Mouse (Mus musculus): ENCODE results near the gene Naa20. TPM values are rescaled to one million over a fixed set of nuclear protein-coding genes. Genes with fewer than 3 reads are reported as not detected.
A peak's percentile ranks its signal among the peaks of the same experiment; 100 is the strongest.

The Naa20 gene
- 24.4 and 32.8 TPM in 2 replicates for polyA plus RNA-seq (2012; rRNA removed)

- no peak for DNase-seq (ENCODE audit: low read depth, low spot score)
- WGBS: 85% methylated on average over 6 of the region's 6 CpGs
Observed at GRCm38 (mm10) chr2:145901861-145902260, at the start of gene Naa20. Gene Naa20, plus strand, starts transcription at chr2:145902099.

DNA sequence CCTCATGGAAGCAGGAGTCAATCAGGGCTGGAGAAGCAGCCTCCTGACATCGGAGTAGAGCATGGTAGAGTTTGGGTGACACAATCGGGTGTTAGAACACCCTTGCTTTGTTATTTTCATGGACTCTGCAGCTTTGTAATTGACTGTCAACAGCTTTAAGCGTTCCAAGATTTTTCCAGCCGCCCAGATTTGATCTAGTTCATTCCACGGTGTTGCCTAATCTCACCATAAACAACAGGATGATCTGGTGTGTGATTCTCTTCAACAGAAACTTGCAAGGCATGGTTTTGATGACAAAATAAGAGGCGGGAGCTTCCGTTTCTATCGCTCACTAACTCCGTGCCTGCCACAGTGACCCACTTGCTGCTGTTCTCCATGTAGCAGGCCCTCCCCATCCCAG, 46.1 kb upstream of the Naa20 start:
- DNase-seq (ENCODE audit: low read depth, low spot score): no peak

GRCm38 (mm10) chr2:145857864-145858263, 44.0 kb upstream of the Naa20 start:
- 36% methylated on average over 8 of the region's 8 CpGs for WGBS
- DNase-seq (ENCODE audit: low read depth, low spot score): no peak

More for the DNA sequence above, 46.1 kb upstream of the Naa20 start:
- 70% methylated on average over 9 of the region's 9 CpGs for WGBS

DNA sequence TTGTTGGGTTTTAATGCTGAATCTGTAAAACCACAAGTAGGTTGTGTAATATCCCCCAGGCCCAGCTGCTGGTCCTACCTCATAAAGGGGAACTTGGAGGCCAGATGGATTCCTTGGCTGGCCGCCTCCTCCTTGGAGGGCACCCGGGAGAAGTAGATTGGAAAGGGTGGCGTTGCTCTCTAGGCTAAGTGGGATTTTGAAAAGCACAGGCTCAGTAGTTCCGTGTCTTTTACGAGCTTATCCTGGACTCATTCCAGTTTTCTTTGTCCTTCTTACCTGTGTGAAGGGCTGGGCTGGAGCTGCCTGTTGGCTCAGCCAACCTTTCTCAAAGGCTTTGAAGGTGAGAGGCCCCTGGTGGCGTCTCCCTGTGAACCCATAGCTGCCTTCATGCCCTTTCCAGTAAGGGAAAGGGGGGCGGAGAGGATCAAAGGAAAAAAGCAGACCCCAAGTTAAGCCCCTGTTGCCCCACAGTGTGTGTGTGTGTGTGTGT, 42.4 kb upstream of the Naa20 start:
- 9% methylated on average over 7 of the region's 7 CpGs for WGBS
- peak; percentile 93 for DNase-seq (ENCODE audit: low read depth, low spot score)

DNA sequence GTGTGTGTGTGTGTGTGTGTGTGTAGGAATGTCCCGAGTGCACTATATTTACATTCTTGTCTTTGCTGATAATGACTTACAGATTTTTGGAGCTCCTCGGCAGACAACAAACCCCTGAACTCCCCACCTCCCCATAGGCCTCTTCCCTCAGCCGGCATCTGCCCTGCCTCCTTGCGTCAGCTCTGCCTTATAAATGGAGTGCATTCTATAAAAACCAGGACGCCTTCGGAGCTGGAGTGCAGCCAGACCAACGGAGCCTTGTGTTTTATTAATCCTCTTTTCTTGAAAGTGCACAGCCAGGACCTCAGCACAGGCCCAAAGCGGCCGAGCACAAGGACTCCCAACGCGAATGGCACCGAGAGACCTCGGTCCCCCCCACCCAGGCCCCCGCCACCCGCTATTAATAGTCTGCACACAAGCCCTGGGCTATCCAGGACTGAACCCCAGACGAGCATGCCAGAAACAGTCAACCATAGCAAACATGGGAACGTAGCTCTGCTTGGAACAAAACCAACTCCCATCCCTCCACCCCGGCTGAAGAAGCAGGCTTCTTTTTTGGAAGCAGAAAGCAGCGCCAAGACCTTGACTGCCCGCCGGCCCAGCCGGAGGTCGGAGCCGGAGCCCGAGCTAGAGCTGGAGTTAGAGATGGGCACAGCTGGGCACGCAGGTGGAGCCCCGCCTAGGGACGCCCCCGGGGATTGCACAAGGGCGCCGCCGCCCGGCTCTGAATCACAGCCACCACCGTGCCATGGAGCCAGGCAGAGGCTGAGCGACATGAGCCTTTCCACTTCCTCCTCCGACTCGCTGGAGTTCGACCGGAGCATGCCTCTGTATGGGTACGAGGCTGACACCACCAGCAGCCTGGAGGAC, 41.7 kb upstream of the Naa20 start:
- DNase-seq (ENCODE audit: low read depth, low spot score): no peak
- 6% methylated on average over 40 of the region's 40 CpGs for WGBS

DNA sequence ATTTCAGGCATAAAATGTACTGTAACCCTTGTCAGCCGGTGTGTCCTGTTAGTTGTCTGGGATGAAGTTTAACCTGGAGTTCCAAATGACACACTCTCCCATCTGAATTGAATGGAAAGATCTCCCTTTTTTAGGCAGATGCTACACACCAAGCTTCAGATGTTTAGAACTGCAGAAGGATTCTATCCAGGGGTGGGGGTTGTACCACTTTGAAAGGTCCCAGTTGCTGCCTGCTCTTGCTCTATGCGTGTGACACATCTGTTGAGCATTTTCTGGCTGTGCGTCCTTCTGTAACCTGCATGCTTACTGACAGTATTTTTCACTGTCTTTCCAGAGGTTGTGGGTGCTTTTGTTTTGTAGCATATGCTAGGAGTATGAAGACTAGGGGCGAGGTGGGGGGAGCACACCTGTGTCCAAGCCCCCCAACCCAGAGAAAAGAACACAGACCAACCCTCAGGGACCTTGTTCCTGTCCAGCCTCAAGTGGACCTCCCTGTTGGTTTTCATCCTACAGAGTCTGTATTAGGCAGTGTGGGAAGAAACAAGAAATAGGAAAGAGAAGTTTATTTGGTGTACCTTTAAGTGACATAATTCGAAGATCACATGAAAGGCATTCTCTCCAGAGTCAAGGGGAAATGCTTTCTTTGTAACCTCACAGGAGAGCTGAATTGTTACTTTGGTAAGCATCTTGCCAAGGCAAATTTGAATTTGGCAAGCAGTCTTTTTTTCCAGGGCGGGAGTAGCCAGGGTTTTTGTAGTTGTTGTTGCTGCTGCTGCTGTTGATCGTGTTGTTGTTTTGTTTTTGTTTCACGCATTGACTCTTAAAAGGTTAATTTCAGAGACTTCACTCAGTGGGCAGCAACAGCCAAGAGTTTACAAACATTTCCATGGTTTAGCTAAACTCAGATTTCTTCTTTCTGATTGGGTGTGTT, 40.4 kb upstream of the Naa20 start:
- no peak for DNase-seq (ENCODE audit: low read depth, low spot score)
- WGBS: 7% methylated on average over 8 of the region's 8 CpGs

GRCm38 (mm10) chr2:145862206-145862817, 39.6 kb upstream of the Naa20 start:
- WGBS: 7% methylated on average over 10 of the region's 10 CpGs
- DNase-seq (ENCODE audit: low read depth, low spot score): no peak

- DNase-seq (ENCODE audit: low read depth, low spot score): no peak
- WGBS: 67% methylated on average over 3 of the region's 3 CpGs
Observed at GRCm38 (mm10) chr2:145865344-145865743, 36.6 kb upstream of the Naa20 start.

- DNase-seq (ENCODE audit: low read depth, low spot score): no peak
- 94% methylated on average over 3 of the region's 3 CpGs for whole genome bisulfite sequencing
Observed at GRCm38 (mm10) chr2:145866238-145866637, 35.7 kb upstream of the Naa20 start.

DNA sequence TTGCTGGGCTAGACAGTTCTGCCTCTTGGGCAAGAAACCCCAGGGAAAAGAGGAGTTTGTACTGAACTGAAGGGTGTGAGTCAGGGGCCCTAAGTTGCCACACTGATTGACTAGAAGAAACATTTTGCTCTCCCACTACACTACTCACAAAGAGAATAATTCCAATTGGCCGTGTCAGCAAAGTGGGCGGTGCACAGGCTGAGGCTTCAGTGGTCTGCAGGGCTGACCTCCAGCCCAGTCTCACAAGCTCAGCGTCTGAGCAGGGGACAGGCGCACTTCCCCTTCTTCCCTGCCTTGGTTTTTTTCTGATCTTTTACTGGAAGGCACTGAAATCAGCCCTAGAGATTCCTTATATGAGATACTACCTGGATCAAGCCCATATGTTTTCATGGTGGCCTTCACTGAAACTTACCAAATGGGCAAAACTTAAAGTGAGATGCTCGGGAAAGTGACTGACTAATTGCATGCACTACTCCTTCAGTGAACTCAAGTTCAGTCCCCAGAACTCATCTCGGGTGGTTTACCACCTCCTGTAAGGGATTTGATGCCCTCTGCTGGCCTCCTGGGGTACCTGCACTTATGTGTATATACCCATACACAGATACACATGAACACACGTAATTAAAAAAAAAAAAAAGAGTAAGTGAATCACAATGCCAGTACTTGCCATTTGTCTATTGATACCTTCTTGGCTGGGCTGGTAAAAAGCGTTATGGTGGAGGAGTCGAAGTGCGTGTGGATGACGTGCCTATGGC, 35.0 kb upstream of the Naa20 start:
- DNase-seq (ENCODE audit: low read depth, low spot score): no peak

DNA sequence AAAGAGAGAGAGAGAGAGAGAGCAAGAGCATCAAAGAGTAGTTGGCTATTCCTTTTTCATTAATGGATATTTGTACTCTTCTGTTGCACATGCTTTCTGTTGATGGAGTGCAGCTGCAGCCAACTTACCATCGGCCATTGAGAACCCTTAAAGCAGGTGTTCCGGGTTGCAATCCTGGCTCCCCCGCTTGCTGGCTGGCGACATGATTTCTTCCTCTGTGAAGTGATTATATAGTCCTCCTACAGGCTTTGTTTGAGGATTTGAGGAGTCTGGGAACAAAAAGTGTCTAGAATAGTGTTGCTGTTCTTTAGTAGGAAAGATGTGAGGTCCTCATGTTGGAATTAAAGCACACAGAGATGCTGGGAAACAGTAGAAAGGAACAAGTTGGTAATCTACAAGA, 30.6 kb upstream of the Naa20 start:
- 34% methylated on average over 4 of the region's 4 CpGs for WGBS
- no peak for DNase-seq (ENCODE audit: low read depth, low spot score)

More for the DNA sequence above, 35.0 kb upstream of the Naa20 start:
- WGBS: 92% methylated on average over 11 of the region's 11 CpGs

GRCm38 (mm10) chr2:145872099-145872498, 29.8 kb upstream of the Naa20 start:
- 31% methylated on average over 1 of the region's 1 CpGs for WGBS
- DNase-seq (ENCODE audit: low read depth, low spot score): no peak

DNA sequence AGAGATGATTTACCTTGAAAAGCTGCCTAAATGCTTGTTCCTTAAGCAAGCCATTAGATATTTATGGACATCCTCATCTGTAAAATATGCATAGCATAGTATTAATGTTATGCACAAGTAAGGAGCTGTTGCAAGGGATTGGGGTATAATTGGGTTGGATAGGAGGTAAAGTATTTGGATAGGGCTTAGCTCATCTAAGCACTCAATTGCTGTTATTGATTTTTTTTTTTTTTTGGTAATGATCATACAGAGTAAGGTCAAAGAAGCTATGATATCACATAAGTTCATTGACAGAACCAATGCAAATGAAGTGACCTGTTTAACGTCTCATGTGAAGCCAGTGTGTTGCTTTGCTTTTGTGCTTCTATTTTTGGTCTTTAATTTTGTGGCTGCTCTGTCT, 27.9 kb upstream of the Naa20 start:
- WGBS: 64% methylated on average over 1 of the region's 1 CpGs
- no peak for DNase-seq (ENCODE audit: low read depth, low spot score)

GRCm38 (mm10) chr2:145874879-145875482, 26.9 kb upstream of the Naa20 start:
- WGBS: 42% methylated on average over 3 of the region's 3 CpGs
- no peak for DNase-seq (ENCODE audit: low read depth, low spot score)

DNA sequence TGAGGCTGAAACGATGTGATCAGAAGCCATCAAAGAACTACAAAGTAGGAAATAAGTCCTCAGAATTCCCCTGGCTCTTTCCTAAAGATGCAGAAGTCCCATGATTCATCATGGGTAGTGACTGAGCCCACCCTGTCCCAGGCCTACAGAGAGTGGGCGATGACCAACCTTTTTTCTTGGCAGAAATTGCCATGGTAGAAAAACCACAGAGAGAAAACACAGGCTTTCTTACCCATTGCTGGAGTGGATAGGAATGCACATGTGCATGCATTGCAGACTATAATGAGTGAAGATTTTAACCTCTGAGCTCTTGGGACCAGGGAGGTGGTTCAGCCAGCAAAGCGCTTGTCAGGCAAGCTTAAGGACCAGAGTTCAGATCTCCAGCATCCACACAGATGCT, 24.7 kb upstream of the Naa20 start:
- no peak for DNase-seq (ENCODE audit: low read depth, low spot score)
- whole genome bisulfite sequencing: 88% methylated on average over 3 of the region's 3 CpGs

- DNase-seq (ENCODE audit: low read depth, low spot score): no peak
- WGBS: 74% methylated on average over 11 of the region's 11 CpGs
Observed at GRCm38 (mm10) chr2:145880887-145881747, 20.8 kb upstream of the Naa20 start.

DNA sequence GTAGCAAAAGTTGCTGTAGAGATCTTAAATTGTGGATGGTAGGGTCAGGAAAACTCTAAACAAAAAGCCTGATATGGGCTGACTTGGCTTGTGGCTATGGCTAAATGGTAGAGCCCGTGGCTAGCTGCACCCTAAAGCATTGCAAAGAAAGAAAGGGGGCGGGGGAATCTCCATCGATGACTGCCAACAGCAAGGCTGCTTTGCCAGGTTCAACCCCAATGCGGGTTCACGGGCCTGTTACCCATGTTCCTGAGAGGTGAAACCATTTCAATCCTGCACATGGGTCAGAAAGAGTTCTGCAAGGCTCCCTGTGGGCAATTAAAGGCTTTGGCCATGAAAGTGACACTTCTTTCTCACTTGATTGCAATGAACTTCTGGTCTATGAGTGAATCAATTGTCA, 20.0 kb upstream of the Naa20 start:
- 63% methylated on average over 5 of the region's 5 CpGs for WGBS
- no peak for DNase-seq (ENCODE audit: low read depth, low spot score)

DNA sequence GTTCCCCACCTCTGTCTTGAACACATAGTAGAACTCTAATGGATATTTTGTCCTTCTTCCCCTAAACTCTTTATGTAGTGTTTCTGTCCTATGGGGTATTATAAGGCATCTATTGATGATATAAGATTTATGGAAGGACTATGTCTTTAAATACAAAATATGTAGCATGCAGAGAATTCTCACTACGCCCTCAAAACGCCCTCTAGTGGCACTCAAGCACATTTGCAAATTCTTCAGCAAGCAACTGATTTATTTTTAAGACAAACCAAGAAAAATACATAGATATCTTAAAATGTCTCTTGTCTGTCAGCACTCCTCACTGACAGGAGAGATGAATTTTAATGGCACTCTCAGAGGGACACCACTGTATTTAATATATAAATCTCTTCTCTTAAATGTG, 19.5 kb upstream of the Naa20 start:
- 5% methylated on average over 2 of the region's 2 CpGs for WGBS
- no peak for DNase-seq (ENCODE audit: low read depth, low spot score)

Measured in large intestine, adult 2 months (tissue).